Mouse (Mus musculus): ENCODE data around the gene Mfap2. TPM values are rescaled to one million over a fixed set of nuclear protein-coding genes. Genes with fewer than 3 reads are reported as not detected.

Mfap2 gene
- polyA plus RNA-seq, 1 experiment from 2014 or later: 173 TPM

GRCm38 (mm10) chr4:141015356-141015755, 5.1 kb downstream of the Mfap2 start:
- peaks cover 27% of the 10 kb centered on the region for H3K36me3 ChIP-seq

GRCm38 (mm10) chr4:141016311-141016710, 6.1 kb downstream of the Mfap2 start:
- no peak for ATAC-seq (ENCODE audit: low FRiP score, low read depth)
- Histone ChIP-seq H3K27me3 (no peaks in the 10 kb centered on the region), H3K9me3 (no peaks in the 10 kb centered on the region), H3K4me2 (no peak overlapping the region), H3K9ac (no peak overlapping the region), H3K27ac (replicated peaks) (no peak overlapping the region), H3K4me3 (no peak overlapping the region), H3K4me1 (replicated peaks) (peaks cover 56% of the 10 kb centered on the region), H3K36me3 (peaks cover 27% of the 10 kb centered on the region)
- WGBS: 84% methylated on average over 9 of the region's 9 CpGs

More at GRCm38 (mm10) chr4:141015356-141015755, 5.1 kb downstream of the Mfap2 start:
- 59% methylated on average over 7 of the region's 7 CpGs for WGBS
- no peak overlapping the region for H3K9ac ChIP-seq
- ATAC-seq (ENCODE audit: low FRiP score, low read depth): no peak
- peaks cover 50% of the 10 kb centered on the region for H3K4me1 ChIP-seq (replicated peaks)
- no peaks in the 10 kb centered on the region for H3K9me3 ChIP-seq
- no peaks in the 10 kb centered on the region for H3K27me3 ChIP-seq
- H3K27ac ChIP-seq (replicated peaks): no peak overlapping the region
- no peak overlapping the region for H3K4me3 ChIP-seq
- no peak overlapping the region for H3K4me2 ChIP-seq

- WGBS: 78% methylated on average over 29 of the region's 29 CpGs
- no peaks in the 10 kb centered on the region for H3K27me3 ChIP-seq
- no peak overlapping the region for H3K4me3 ChIP-seq
- H3K9me3 ChIP-seq: no peaks in the 10 kb centered on the region
- peaks cover 52% of the 10 kb centered on the region for H3K4me1 ChIP-seq (replicated peaks)
- H3K4me2 ChIP-seq: no peak overlapping the region
- ATAC-seq (ENCODE audit: low FRiP score, low read depth): no peak
- H3K9ac ChIP-seq: no peak overlapping the region
- H3K27ac ChIP-seq (replicated peaks): no peak overlapping the region
- H3K36me3 ChIP-seq: peaks cover 27% of the 10 kb centered on the region
These were observed 7.6 kb downstream of the Mfap2 start for GRCm38 (mm10) chr4:141017657-141018436.

- no peak overlapping the region for H3K9ac ChIP-seq
- ATAC-seq (ENCODE audit: low FRiP score, low read depth): no peak
- no peak overlapping the region for H3K4me3 ChIP-seq
- H3K36me3 ChIP-seq: peaks cover 15% of the 10 kb centered on the region
- H3K4me1 ChIP-seq (replicated peaks): peaks cover 47% of the 10 kb centered on the region
- peak overlapping the region; percentile 79 for H3K27ac ChIP-seq (replicated peaks)
- H3K4me2 ChIP-seq: no peak overlapping the region
- 85% methylated on average over 17 of the region's 17 CpGs for WGBS
- H3K27me3 ChIP-seq: no peaks in the 10 kb centered on the region
- H3K9me3 ChIP-seq: no peaks in the 10 kb centered on the region
These were observed 10.0 kb downstream of the Mfap2 start for GRCm38 (mm10) chr4:141020220-141020619.

- Histone ChIP-seq H3K27ac (replicated peaks) (peak overlapping the region; percentile 79), H3K36me3 (peaks cover 7% of the 10 kb centered on the region), H3K9ac (no peak overlapping the region; the same call in 1 of the 2 replicates), H3K9me3 (no peaks in the 10 kb centered on the region), H3K4me2 (no peak overlapping the region), H3K4me1 (replicated peaks) (peaks cover 47% of the 10 kb centered on the region), H3K4me3 (no peak overlapping the region), H3K27me3 (no peaks in the 10 kb centered on the region)
- peak; percentile 64 for ATAC-seq (ENCODE audit: low FRiP score, low read depth)
- WGBS: 17% methylated on average over 14 of the region's 14 CpGs
These were observed 10.8 kb downstream of the Mfap2 start for GRCm38 (mm10) chr4:141020811-141021613.

- H3K4me2 ChIP-seq: no peak overlapping the region
- WGBS: 50% methylated on average over 10 of the region's 11 CpGs
- H3K9me3 ChIP-seq: no peaks in the 10 kb centered on the region
- no peaks in the 10 kb centered on the region for H3K27me3 ChIP-seq
- 0 out of 2 replicates have a peak, but pooled peaks cover 3% of the 10 kb centered on the region for H3K36me3 ChIP-seq
- no peak overlapping the region for H3K9ac ChIP-seq
- ATAC-seq (ENCODE audit: low FRiP score, low read depth): peak; percentile 2; the same call in 1 of the 2 replicates
- no peak overlapping the region for H3K4me3 ChIP-seq
- peaks cover 44% of the 10 kb centered on the region for H3K4me1 ChIP-seq (replicated peaks)
- peak overlapping the region; percentile 79 for H3K27ac ChIP-seq (replicated peaks)
These were observed 11.4 kb downstream of the Mfap2 start for GRCm38 (mm10) chr4:141021614-141021929.

- Histone ChIP-seq H3K4me3 (no peak overlapping the region), H3K4me1 (replicated peaks) (peaks cover 33% of the 10 kb centered on the region), H3K4me2 (no peak overlapping the region), H3K9ac (no peak overlapping the region), H3K36me3 (no peaks in the 10 kb centered on the region), H3K27ac (replicated peaks) (no peak overlapping the region), H3K9me3 (no peaks in the 10 kb centered on the region), H3K27me3 (no peaks in the 10 kb centered on the region)
- ATAC-seq (ENCODE audit: low FRiP score, low read depth): no peak
- 76% methylated on average over 9 of the region's 9 CpGs for WGBS
These were observed 13.8 kb downstream of the Mfap2 start for GRCm38 (mm10) chr4:141024052-141024451.

GRCm38 (mm10) chr4:141024992-141025391, 14.8 kb downstream of the Mfap2 start:
- peaks cover 24% of the 10 kb centered on the region for H3K4me1 ChIP-seq (replicated peaks)
- H3K4me3 ChIP-seq: no peak overlapping the region
- H3K4me2 ChIP-seq: no peak overlapping the region
- ATAC-seq (ENCODE audit: low FRiP score, low read depth): no peak
- H3K27ac ChIP-seq (replicated peaks): no peak overlapping the region
- no peaks in the 10 kb centered on the region for H3K36me3 ChIP-seq
- H3K9ac ChIP-seq: no peak overlapping the region
- no peaks in the 10 kb centered on the region for H3K27me3 ChIP-seq
- 72% methylated on average over 27 of the region's 27 CpGs for WGBS
- H3K9me3 ChIP-seq: no peaks in the 10 kb centered on the region

GRCm38 (mm10) chr4:141030541-141031206, 20.5 kb downstream of the Mfap2 start:
- no peak overlapping the region for H3K27ac ChIP-seq (replicated peaks)
- no peak overlapping the region for H3K4me3 ChIP-seq
- H3K4me1 ChIP-seq (replicated peaks): peaks cover 8% of the 10 kb centered on the region; the same call in 1 of the 2 replicates
- no peak overlapping the region for H3K4me2 ChIP-seq
- H3K9me3 ChIP-seq: no peaks in the 10 kb centered on the region
- peaks cover 9% of the 10 kb centered on the region for H3K36me3 ChIP-seq
- H3K9ac ChIP-seq: no peak overlapping the region
- no peaks in the 10 kb centered on the region for H3K27me3 ChIP-seq
- 88% methylated on average over 18 of the region's 18 CpGs for WGBS
- ATAC-seq (ENCODE audit: low FRiP score, low read depth): no peak

- Histone ChIP-seq H3K4me2 (no peak overlapping the region), H3K9ac (no peak overlapping the region), H3K9me3 (no peaks in the 10 kb centered on the region), H3K27me3 (no peaks in the 10 kb centered on the region), H3K36me3 (peaks cover 11% of the 10 kb centered on the region), H3K4me1 (replicated peaks) (peaks cover 8% of the 10 kb centered on the region; the same call in 1 of the 2 replicates), H3K4me3 (no peak overlapping the region), H3K27ac (replicated peaks) (no peak overlapping the region)
- WGBS: 17% methylated on average over 6 of the region's 6 CpGs
- ATAC-seq (ENCODE audit: low FRiP score, low read depth): peak; percentile 47; the same call in 1 of the 2 replicates
These were observed 21.5 kb downstream of the Mfap2 start for GRCm38 (mm10) chr4:141031733-141032132.

GRCm38 (mm10) chr4:141033606-141034549, 23.7 kb downstream of the Mfap2 start:
- 68% methylated on average over 27 of the region's 27 CpGs for WGBS
- Histone ChIP-seq H3K27ac (replicated peaks) (peak overlapping the region; percentile 29; the same call in 1 of the 2 replicates), H3K4me1 (replicated peaks) (peaks cover 8% of the 10 kb centered on the region; the same call in 1 of the 2 replicates), H3K9me3 (no peaks in the 10 kb centered on the region), H3K36me3 (peaks cover 11% of the 10 kb centered on the region), H3K9ac (no peak overlapping the region), H3K27me3 (no peaks in the 10 kb centered on the region), H3K4me2 (no peak overlapping the region), H3K4me3 (no peak overlapping the region)
- 0 out of 2 replicates have a peak, but pooled peaks have one; percentile 23 for ATAC-seq (ENCODE audit: low FRiP score, low read depth)
